Mouse (Mus musculus) limb, embryonic 14.5 days (tissue): ENCODE measurements at regions not wholly inside any gene's neighbourhood (a gene's known extent, or its start where the extent isn't known, plus 50 kb on each side); places are given as distances from the start of the nearest gene placed in this dataset.

Experiments used
- ATAC-seq: fragments of 200-750 bp; cut with Nextera tagmentation; 2 replicates; pipeline ENCODE4 v1.8.0; 2017; ENCODE audit warnings: low read depth, moderate number of reproducible peaks, moderate TSS enrichment; ENCODE audit not compliant: low FRiP score
- DNase-seq: peaks from one replicate; pipeline ENCODE4 v3.0.0-alpha.2; 2015; ENCODE audit warnings: low spot score
- H3K27ac ChIP-seq: fragments of 300-500 bp; sonication (generic); replicated peaks from 2 replicates; pipeline ENCODE4 v1.5.1; 2014; ENCODE audit warnings: low read depth, mild to moderate bottlenecking, low read length, moderate library complexity, mixed read lengths
- H3K27me3 ChIP-seq: fragments of 300-500 bp; sonication (generic); 2 replicates; pipeline ENCODE4 v1.6.1; 2014; ENCODE audit warnings: low read length, mixed read lengths; ENCODE audit not compliant: control insufficient read depth, insufficient read depth
- H3K36me3 ChIP-seq: fragments of 300-500 bp; sonication (generic); 2 replicates; pipeline ENCODE4 v1.6.1; 2014; ENCODE audit warnings: mild to moderate bottlenecking, low read length, moderate library complexity, mixed read lengths; ENCODE audit not compliant: control insufficient read depth, insufficient read depth
- H3K4me1 ChIP-seq: fragments of 300-500 bp; sonication (generic); 2 replicates; pipeline ENCODE4 v1.6.1; 2014; ENCODE audit warnings: antibody characterized with exemption, low read length, mixed read lengths; ENCODE audit not compliant: control insufficient read depth, insufficient read depth
- H3K4me2 ChIP-seq: fragments of 300-500 bp; sonication (generic); replicated peaks from 2 replicates; pipeline ENCODE4 v1.6.1; 2014; ENCODE audit warnings: low read depth, mild to moderate bottlenecking, low read length, moderate library complexity; ENCODE audit not compliant: severe bottlenecking
- H3K4me3 ChIP-seq: fragments of 300-500 bp; sonication (generic); replicated peaks from 2 replicates; pipeline ENCODE4 v1.5.1; 2014; ENCODE audit warnings: low read length
- H3K9ac ChIP-seq: fragments of 300-500 bp; sonication (generic); 2 replicates; pipeline ENCODE4 v1.6.1; 2014; ENCODE audit warnings: mild to moderate bottlenecking, low read depth, low read length, moderate library complexity; ENCODE audit not compliant: severe bottlenecking
- H3K9me3 ChIP-seq: fragments of 300-500 bp; sonication (generic); 2 replicates; pipeline ENCODE4 v1.6.1; 2016; ENCODE audit warnings: low read length; ENCODE audit not compliant: control insufficient read depth
- POLR2A ChIP-seq: fragments of 200-500 bp; IDR thresholded peaks from 2 replicates; pipeline ENCODE4 v1.8.0; 2012; ENCODE audit warnings: inconsistent platforms, mild to moderate bottlenecking, moderate library complexity, borderline replicate concordance; ENCODE audit not compliant: insufficient read depth, insufficient read length; ENCODE audit errors: extremely low read depth
- WGBS: fragments of 180-500 bp; shearing (Covaris S2); extraction: QIAGEN DNeasy Blood & Tissue Kit; methylation state at CpG from one replicate; pipeline ENCODE4 v1.1.7; 2014; 5-methylcytosine and 5-hydroxymethylcytosine counted together

DNA sequence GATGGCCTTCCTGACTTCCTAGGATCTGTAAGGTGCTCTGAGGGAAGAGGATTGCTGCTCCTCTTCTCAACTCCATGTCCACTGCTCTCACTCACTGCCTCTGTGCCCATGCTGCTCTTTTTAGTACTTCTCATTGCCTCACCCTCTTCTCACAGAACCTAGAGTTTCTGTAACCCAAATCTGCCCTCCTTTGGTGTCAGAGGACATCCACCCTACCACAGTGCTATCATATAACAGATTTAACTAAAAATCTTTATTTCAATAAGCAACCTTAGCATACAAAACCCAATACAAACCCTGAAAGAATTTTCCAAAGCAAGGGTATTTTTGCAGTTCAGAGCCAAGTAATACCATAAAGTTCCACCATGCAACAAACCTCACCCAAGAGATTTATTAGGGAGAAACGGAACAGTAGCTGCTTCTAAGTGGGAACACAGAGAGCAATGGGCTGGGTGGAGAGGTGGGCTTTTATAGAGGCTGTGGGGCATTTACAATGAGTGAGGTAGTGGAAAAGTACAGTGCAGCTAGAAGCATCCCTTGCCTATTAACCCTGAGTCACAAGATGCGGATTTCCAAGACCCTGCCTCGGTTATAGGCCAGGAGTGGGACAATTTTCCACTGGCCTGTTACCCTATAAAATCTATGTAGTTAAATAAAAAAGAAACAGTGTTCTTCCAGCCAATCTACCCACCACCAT lies 306.8 kb downstream of the S1pr1 start:
- 0 out of 2 replicates have a peak overlapping the region, but pooled peaks have one; percentile 7 for H3K27ac ChIP-seq
- no peak overlapping the region for H3K4me2 ChIP-seq
- no peak for TF ChIP-seq POLR2A
- H3K27me3 ChIP-seq = no peaks in the 10 kb centered on the region
- no peaks in the 10 kb centered on the region for H3K36me3 ChIP-seq
- peaks cover 5% of the 10 kb centered on the region; the same call in 1 of the 2 replicates for H3K4me1 ChIP-seq
- H3K9ac ChIP-seq = no peak overlapping the region
- ATAC-seq = peak; percentile 72
- no peak overlapping the region for H3K4me3 ChIP-seq
- WGBS = 29% methylated on average over 3 of the region's 3 CpGs
- peak; percentile 32 for DNase-seq
- no peaks in the 10 kb centered on the region for H3K9me3 ChIP-seq

DNA sequence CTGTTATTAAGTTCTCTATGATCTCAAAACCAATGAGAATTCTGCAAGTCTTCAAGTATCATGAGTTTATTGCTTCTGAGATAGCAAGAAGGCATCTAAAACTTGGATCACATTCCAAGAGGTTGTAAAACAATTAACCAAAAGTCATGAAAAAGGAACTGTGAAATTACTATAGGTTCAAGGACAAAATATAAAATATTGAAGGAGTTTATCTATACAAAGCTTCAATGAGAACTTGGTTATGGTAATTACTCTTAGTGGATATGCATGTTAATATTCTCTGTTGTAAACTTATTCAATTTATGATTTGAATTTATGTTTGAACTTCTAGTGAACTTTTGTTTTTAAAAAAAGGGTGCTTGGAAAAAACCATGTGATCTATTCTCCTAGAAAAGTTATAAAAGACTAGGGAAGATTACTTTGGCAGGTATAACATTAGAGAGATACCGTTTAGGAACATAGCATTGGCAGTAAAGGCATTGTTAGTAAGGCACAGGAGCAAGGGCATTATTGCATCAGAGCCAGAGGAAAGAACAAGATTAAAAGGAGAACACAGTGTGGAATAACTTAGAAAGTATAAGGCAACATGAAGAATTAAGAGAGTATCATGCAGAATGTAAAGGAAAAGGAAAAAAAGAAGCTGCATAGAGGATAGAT lies 311.4 kb downstream of the S1pr1 start:
- DNase-seq = no peak
- Histone ChIP-seq H3K36me3 (no peaks in the 10 kb centered on the region), H3K27ac (no peak overlapping the region), H3K4me2 (no peak overlapping the region), H3K9me3 (no peaks in the 10 kb centered on the region), H3K4me1 (peaks cover 5% of the 10 kb centered on the region; the same call in 1 of the 2 replicates), H3K4me3 (no peak overlapping the region), H3K27me3 (no peaks in the 10 kb centered on the region), H3K9ac (no peak overlapping the region)
- 76% methylated on average over 1 of the region's 1 CpGs for WGBS
- TF ChIP-seq POLR2A = no peak
- ATAC-seq = no peak

DNA sequence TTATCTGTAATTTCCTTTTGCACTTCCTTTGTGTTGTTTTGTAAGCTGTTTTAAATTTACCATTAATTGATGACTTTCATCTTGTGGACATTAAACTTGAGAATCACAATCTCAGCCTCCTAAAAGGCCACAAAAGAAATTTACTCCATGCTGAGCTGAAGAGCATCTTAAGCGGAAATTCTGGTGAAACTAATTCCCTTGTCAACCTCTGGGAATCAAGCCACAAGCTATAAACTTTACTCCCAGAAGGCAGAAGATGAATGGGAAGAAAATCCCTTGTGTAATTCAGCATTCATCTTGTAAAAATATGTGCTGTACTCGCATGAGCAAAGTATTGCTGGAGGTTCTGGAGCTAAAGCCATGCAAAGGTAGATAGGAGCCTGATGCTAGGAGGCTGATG lies 350.0 kb downstream of the S1pr1 start:
- no peak for ATAC-seq
- no peak overlapping the region for H3K9ac ChIP-seq
- WGBS = 33% methylated on average over 2 of the region's 2 CpGs
- no peak overlapping the region for H3K4me2 ChIP-seq
- no peaks in the 10 kb centered on the region for H3K27me3 ChIP-seq
- TF ChIP-seq POLR2A = no peak
- no peaks in the 10 kb centered on the region for H3K4me1 ChIP-seq
- DNase-seq = peak; percentile 38
- H3K4me3 ChIP-seq = no peak overlapping the region
- H3K36me3 ChIP-seq = no peaks in the 10 kb centered on the region
- H3K27ac ChIP-seq = no peak overlapping the region
- no peaks in the 10 kb centered on the region for H3K9me3 ChIP-seq
